Mouse (Mus musculus): ENCODE results near the gene Rrp9. TPM values are rescaled to one million over a fixed set of nuclear protein-coding genes. Genes with fewer than 3 reads are reported as not detected.

The Rrp9 gene
- polyA plus RNA-seq, 1 experiment, result 82.1 TPM

DNA sequence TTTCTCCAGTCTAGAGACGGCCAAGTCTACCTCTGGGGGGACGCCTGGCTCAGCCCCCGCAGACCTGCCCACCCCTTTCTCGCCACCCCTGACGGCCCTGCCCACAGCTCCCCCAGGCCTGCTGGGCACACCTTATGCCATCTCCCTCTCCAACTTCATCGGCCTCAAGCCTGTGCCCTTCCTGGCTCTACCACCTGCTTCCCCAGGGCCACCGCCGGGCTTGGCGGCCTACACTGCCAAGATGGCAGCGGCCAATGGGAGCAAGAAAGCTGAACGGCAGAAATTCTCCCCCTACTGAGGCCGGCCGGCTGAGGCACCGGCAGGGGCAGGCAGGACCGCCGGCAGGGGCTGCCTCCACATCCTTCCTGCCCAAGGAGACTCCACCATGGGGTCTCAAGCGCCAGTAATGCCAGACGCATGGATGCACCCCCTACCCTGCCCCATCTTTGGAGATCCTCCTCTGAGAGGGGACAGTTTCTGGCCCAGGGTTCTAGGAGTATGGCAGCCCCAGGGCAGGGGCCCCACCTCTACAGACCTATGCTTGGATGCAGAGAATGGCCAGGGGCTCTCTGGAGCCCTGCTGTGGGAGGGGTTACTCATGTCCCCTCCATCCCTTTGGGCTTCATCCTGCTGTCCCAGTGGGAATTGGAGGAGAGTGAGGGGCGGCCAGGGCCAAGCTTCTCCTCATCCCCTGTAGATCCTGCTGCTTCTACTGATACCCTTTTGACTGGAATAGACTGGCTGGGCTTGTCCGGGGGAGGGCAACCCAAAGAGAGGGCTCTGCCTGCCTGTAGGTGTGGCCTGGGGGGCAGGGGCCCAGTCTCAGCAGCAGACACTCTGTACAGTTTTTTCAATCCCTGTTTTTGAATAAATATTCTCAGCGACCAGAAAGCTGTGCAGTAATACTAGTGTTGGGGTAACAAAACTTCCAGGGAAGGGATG, 12.4 kb upstream of the Rrp9 start:
- no peak for TF ChIP-seq POLR2A (IDR thresholded peaks at IDR 0.05; ENCODE audit: insufficient read depth, low read length)
- TF ChIP-seq CTCF (IDR thresholded peaks at IDR 0.05; ENCODE audit: low read depth, low read length), result no peak
- no peak for TF ChIP-seq EP300 (IDR thresholded peaks at IDR 0.05; ENCODE audit: insufficient read depth, low read depth, low read length)
- no peaks in the 10 kb centered on the region for H3K27me3 ChIP-seq (ENCODE audit: control insufficient read depth, insufficient read depth, low read length, poor library complexity, severe bottlenecking)
- peaks cover 3% of the 10 kb centered on the region for H3K4me1 ChIP-seq (ENCODE audit: control insufficient read depth, insufficient read depth, low read length)
- H3K4me3 ChIP-seq (ENCODE audit: low read depth, low read length), result peak overlapping the region; percentile 31
- no peak overlapping the region for H3K27ac ChIP-seq (ENCODE audit: insufficient read depth, low read length)
- H3K9me3 ChIP-seq (replicated peaks; ENCODE audit: control insufficient read depth, insufficient read depth, low read length, poor library complexity, severe bottlenecking), result no peaks in the 10 kb centered on the region
- no peak overlapping the region for H3K9ac ChIP-seq (ENCODE audit: low read depth, poor library complexity, severe bottlenecking)
- H3K36me3 ChIP-seq (ENCODE audit: control insufficient read depth, insufficient read depth, low read length, poor library complexity, severe bottlenecking), result no peaks in the 10 kb centered on the region

- H3K4me3 ChIP-seq (ENCODE audit: low read depth, low read length), result peak overlapping the region; percentile 73
- TF ChIP-seq POLR2A (IDR thresholded peaks at IDR 0.05; ENCODE audit: insufficient read depth, low read length), result peak; percentile 46
- TF ChIP-seq EP300 (IDR thresholded peaks at IDR 0.05; ENCODE audit: insufficient read depth, low read depth, low read length), result no peak
- peaks cover 3% of the 10 kb centered on the region for H3K4me1 ChIP-seq (ENCODE audit: control insufficient read depth, insufficient read depth, low read length)
- H3K9me3 ChIP-seq (replicated peaks; ENCODE audit: control insufficient read depth, insufficient read depth, low read length, poor library complexity, severe bottlenecking), result no peaks in the 10 kb centered on the region
- no peaks in the 10 kb centered on the region for H3K27me3 ChIP-seq (ENCODE audit: control insufficient read depth, insufficient read depth, low read length, poor library complexity, severe bottlenecking)
- H3K9ac ChIP-seq (ENCODE audit: low read depth, poor library complexity, severe bottlenecking), result peak overlapping the region; percentile 70
- H3K27ac ChIP-seq (ENCODE audit: insufficient read depth, low read length), result no peak overlapping the region
- no peaks in the 10 kb centered on the region for H3K36me3 ChIP-seq (ENCODE audit: control insufficient read depth, insufficient read depth, low read length, poor library complexity, severe bottlenecking)
These were observed 10.8 kb upstream of the Rrp9 start for GRCm38 (mm10) chr9:106464751-106465541.

DNA sequence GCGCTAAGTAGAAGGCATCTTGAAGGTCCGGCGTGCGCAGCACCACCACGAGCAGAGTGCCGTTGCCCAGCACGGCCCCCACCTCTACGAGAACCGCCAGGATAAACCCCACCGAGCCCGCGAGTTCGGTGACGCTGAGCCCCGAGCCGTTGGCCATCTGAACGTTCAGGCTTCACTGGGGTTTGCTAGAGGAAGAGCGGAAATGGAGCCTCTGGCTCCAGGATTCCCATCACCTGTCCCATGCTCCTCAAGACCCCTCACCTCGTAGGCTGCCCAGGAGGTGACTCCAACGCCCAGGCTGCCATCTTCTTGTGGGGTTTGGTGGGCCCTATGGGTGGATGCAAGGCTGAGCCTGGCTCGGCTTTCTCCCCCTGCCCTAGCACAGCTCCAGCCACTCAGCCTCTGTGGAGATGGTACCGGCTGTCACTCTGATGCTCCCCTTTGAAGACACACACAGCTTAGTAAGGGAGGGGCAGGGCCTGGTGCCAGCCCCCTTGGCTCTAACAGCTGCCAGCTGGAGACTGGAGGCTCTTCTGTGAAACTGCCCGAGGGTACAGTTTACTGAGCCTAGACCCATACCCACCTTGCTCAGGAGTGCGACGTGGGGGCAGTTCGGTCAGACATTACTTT, 10.1 kb upstream of the Rrp9 start, which contains the start of gene Gpr62:
TSS of gene Gpr62 (minus strand) at position 368 of the 630 bp plus-strand sequence.
- no peak within 1 kb of the TSS for H3K27ac ChIP-seq (ENCODE audit: insufficient read depth, low read length)
- H3K9me3 ChIP-seq (replicated peaks; ENCODE audit: control insufficient read depth, insufficient read depth, low read length, poor library complexity, severe bottlenecking), result no peaks in the 10 kb centered on the region
- peaks cover 1% of the 10 kb centered on the region for H3K4me1 ChIP-seq (ENCODE audit: control insufficient read depth, insufficient read depth, low read length)
- TF ChIP-seq EP300 (IDR thresholded peaks at IDR 0.05; ENCODE audit: insufficient read depth, low read depth, low read length) (no peak), CTCF (IDR thresholded peaks at IDR 0.05; ENCODE audit: low read depth, low read length) (no peak), POLR2A (IDR thresholded peaks at IDR 0.05; ENCODE audit: insufficient read depth, low read length) (no peak)
- peak within 1 kb of the TSS; percentile 70 for H3K9ac ChIP-seq (ENCODE audit: low read depth, poor library complexity, severe bottlenecking)
- H3K4me3 ChIP-seq (ENCODE audit: low read depth, low read length), result peak within 1 kb of the TSS; percentile 73
- H3K36me3 ChIP-seq (ENCODE audit: control insufficient read depth, insufficient read depth, low read length, poor library complexity, severe bottlenecking), result no peaks in the 10 kb centered on the region
- no peaks in the 10 kb centered on the region for H3K27me3 ChIP-seq (ENCODE audit: control insufficient read depth, insufficient read depth, low read length, poor library complexity, severe bottlenecking)

- H3K27ac ChIP-seq (ENCODE audit: insufficient read depth, low read length), result no peak overlapping the region
- H3K4me3 ChIP-seq (ENCODE audit: low read depth, low read length), result no peak overlapping the region
- no peak overlapping the region for H3K9ac ChIP-seq (ENCODE audit: low read depth, poor library complexity, severe bottlenecking)
- no peaks in the 10 kb centered on the region for H3K9me3 ChIP-seq (replicated peaks; ENCODE audit: control insufficient read depth, insufficient read depth, low read length, poor library complexity, severe bottlenecking)
- TF ChIP-seq POLR2A (IDR thresholded peaks at IDR 0.05; ENCODE audit: insufficient read depth, low read length), result no peak
- no peak for TF ChIP-seq CTCF (IDR thresholded peaks at IDR 0.05; ENCODE audit: low read depth, low read length)
- no peak for TF ChIP-seq EP300 (IDR thresholded peaks at IDR 0.05; ENCODE audit: insufficient read depth, low read depth, low read length)
- H3K27me3 ChIP-seq (ENCODE audit: control insufficient read depth, insufficient read depth, low read length, poor library complexity, severe bottlenecking), result no peaks in the 10 kb centered on the region
- H3K4me1 ChIP-seq (ENCODE audit: control insufficient read depth, insufficient read depth, low read length), result no peaks in the 10 kb centered on the region
- no peaks in the 10 kb centered on the region for H3K36me3 ChIP-seq (ENCODE audit: control insufficient read depth, insufficient read depth, low read length, poor library complexity, severe bottlenecking)
These were observed 9.0 kb upstream of the Rrp9 start for GRCm38 (mm10) chr9:106466721-106467120.

DNA sequence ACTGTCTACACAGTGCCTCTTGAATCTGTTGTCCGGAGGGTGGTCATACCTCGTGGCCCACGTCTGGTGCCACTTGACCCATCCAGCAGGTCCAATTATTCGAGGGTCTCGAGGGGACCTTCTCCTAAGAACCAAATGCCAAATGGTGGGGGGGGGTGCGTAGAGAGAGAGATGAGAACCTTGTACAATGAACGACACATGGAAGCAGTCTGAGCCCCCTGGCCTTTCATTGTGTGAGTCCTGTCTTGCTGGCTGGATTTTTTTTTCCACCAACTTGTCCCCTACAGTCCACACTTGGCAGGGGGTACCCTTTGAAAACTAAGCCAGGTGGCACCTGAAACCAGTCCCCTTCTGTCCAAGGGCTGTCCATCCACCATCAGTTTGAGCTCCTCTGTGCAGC, 8.0 kb upstream of the Rrp9 start:
- no peaks in the 10 kb centered on the region for H3K36me3 ChIP-seq (ENCODE audit: control insufficient read depth, insufficient read depth, low read length, poor library complexity, severe bottlenecking)
- H3K27me3 ChIP-seq (ENCODE audit: control insufficient read depth, insufficient read depth, low read length, poor library complexity, severe bottlenecking), result no peaks in the 10 kb centered on the region
- no peak overlapping the region for H3K4me3 ChIP-seq (ENCODE audit: low read depth, low read length)
- no peaks in the 10 kb centered on the region for H3K4me1 ChIP-seq (ENCODE audit: control insufficient read depth, insufficient read depth, low read length)
- TF ChIP-seq POLR2A (IDR thresholded peaks at IDR 0.05; ENCODE audit: insufficient read depth, low read length) (no peak), EP300 (IDR thresholded peaks at IDR 0.05; ENCODE audit: insufficient read depth, low read depth, low read length) (no peak), CTCF (IDR thresholded peaks at IDR 0.05; ENCODE audit: low read depth, low read length) (no peak)
- H3K27ac ChIP-seq (ENCODE audit: insufficient read depth, low read length), result no peak overlapping the region
- H3K9ac ChIP-seq (ENCODE audit: low read depth, poor library complexity, severe bottlenecking), result no peak overlapping the region
- no peaks in the 10 kb centered on the region for H3K9me3 ChIP-seq (replicated peaks; ENCODE audit: control insufficient read depth, insufficient read depth, low read length, poor library complexity, severe bottlenecking)
